Mouse (Mus musculus) forebrain, postnatal 0 days (tissue): Measurements from ENCODE around the gene Acat3. TPM values are rescaled to one million over a fixed set of nuclear protein-coding genes. Genes with fewer than 3 reads are reported as not detected.
"Not testable (repeated sequence)": the region's sequence is repeated elsewhere in the genome, so short reads cannot be mapped to it uniquely, and the experiment has no call there.

ENCODE experiments used
- ATAC-seq: fragments of 200-750 bp; cut with Nextera tagmentation; 2 replicates; pipeline ENCODE4 v1.8.0; 2017; ENCODE audit warnings: mild to moderate bottlenecking, moderate library complexity
- DNase-seq: peaks from one replicate; pipeline ENCODE4 v3.0.0-alpha.2; 2015
- H3K27ac ChIP-seq: fragments of 300-500 bp; sonication (generic); 2 replicates; pipeline ENCODE4 v1.5.1; 2014; ENCODE audit warnings: low read depth, mild to moderate bottlenecking, antibody characterized with exemption, low read length, moderate library complexity, mixed read lengths
- H3K27me3 ChIP-seq: fragments of 300-500 bp; sonication (generic); 2 replicates; pipeline ENCODE4 v1.6.1; 2014; ENCODE audit warnings: mild to moderate bottlenecking, low read length, mixed read lengths; ENCODE audit not compliant: insufficient read depth
- H3K36me3 ChIP-seq: fragments of 300-500 bp; sonication (generic); 2 replicates; pipeline ENCODE4 v1.6.1; 2014; ENCODE audit warnings: mild to moderate bottlenecking, moderate library complexity; ENCODE audit not compliant: insufficient read depth
- H3K4me1 ChIP-seq: fragments of 300-500 bp; sonication (generic); 2 replicates; pipeline ENCODE4 v1.6.1; 2014; ENCODE audit warnings: antibody characterized with exemption; ENCODE audit not compliant: insufficient read depth
- H3K4me2 ChIP-seq: fragments of 300-500 bp; sonication (generic); 2 replicates; pipeline ENCODE4 v1.6.1; 2014; ENCODE audit warnings: low read depth, mild to moderate bottlenecking, moderate library complexity
- H3K4me3 ChIP-seq: fragments of 300-500 bp; sonication (generic); 2 replicates; pipeline ENCODE4 v1.5.1; 2014; ENCODE audit warnings: low read depth, low read length, mixed read lengths
- H3K9ac ChIP-seq: fragments of 300-500 bp; sonication (generic); 2 replicates; pipeline ENCODE4 v1.6.1; 2014; ENCODE audit warnings: mild to moderate bottlenecking
- H3K9me3 ChIP-seq: fragments of 300-500 bp; sonication (generic); 2 replicates; pipeline ENCODE4 v1.6.1; 2016; ENCODE audit warnings: low read length
- CTCF ChIP-seq: sonication (generic); IDR thresholded peaks from 2 replicates; pipeline ENCODE4 v1.5.1; 2016; ENCODE audit warnings: antibody characterized with exemption, control low read depth, low read depth
- WGBS: fragments of 180-500 bp; shearing (Covaris S2); extraction: QIAGEN DNeasy Blood & Tissue Kit; methylation state at CpG from one replicate; pipeline ENCODE4 v1.1.7; 2014; 5-methylcytosine and 5-hydroxymethylcytosine counted together
- polyA plus RNA-seq: library from polyadenylated mRNA; unstranded; fragments of >200 nt; fragmentation: Nextera tagmentation; extraction: Ambion mirVana; gene quantifications from 2 replicates; pipeline ENCODE4 v1.2.1, GENCODE M21; 2015
- total RNA-seq: library from RNA; depleted of rRNA; stranded (reverse); fragments of >200 nt; gene quantifications from 2 replicates; pipeline ENCODE4 v1.2.3, GENCODE M21; 2014

Acat3 gene
- total and polyA plus RNA-seq, 2 experiments from 2014 or later, result 0.85 to 1.5 TPM

GRCm38 (mm10) chr17:12905810-12906209, 34.6 kb downstream of the Acat3 start:
- ATAC-seq (no peak), DNase-seq (no peak)
- H3K4me2 ChIP-seq, result no peak overlapping the region
- peaks cover 24% of the 10 kb centered on the region for H3K36me3 ChIP-seq
- H3K4me1 ChIP-seq, result no peaks in the 10 kb centered on the region
- WGBS, result 93% methylated on average over 4 of the region's 4 CpGs
- H3K9ac ChIP-seq, result no peak overlapping the region
- no peak overlapping the region for H3K4me3 ChIP-seq
- no peaks in the 10 kb centered on the region for H3K27me3 ChIP-seq
- no peak overlapping the region for H3K27ac ChIP-seq
- TF ChIP-seq CTCF, result no peak
- H3K9me3 ChIP-seq, result no peaks in the 10 kb centered on the region

- WGBS, result 57% methylated on average over 1 of the region's 1 CpGs
- no peak overlapping the region for H3K4me3 ChIP-seq
- no peak overlapping the region for H3K27ac ChIP-seq
- DNase-seq (no peak), ATAC-seq (no peak)
- H3K4me2 ChIP-seq, result no peak overlapping the region
- H3K9ac ChIP-seq, result no peak overlapping the region
- no peaks in the 10 kb centered on the region for H3K9me3 ChIP-seq
- TF ChIP-seq CTCF, result no peak
- H3K4me1 ChIP-seq, result no peaks in the 10 kb centered on the region
- peaks cover 17% of the 10 kb centered on the region for H3K36me3 ChIP-seq
- H3K27me3 ChIP-seq, result no peaks in the 10 kb centered on the region
Observed at GRCm38 (mm10) chr17:12904349-12904748, 36.1 kb downstream of the Acat3 start.

- Histone ChIP-seq H3K4me3 (no peak overlapping the region), H3K27ac (peak overlapping the region; percentile 30; the same call in 1 of the 2 replicates), H3K4me1 (no peaks in the 10 kb centered on the region), H3K9me3 (no peaks in the 10 kb centered on the region), H3K27me3 (no peaks in the 10 kb centered on the region), H3K36me3 (peaks cover 17% of the 10 kb centered on the region), H3K9ac (no peak overlapping the region), H3K4me2 (no peak overlapping the region)
- TF ChIP-seq CTCF, result no peak
- peak; percentile 10 for DNase-seq
- WGBS, result 9% methylated on average over 11 of the region's 12 CpGs
- no peak for ATAC-seq
Observed at GRCm38 (mm10) chr17:12903372-12904333, 36.7 kb downstream of the Acat3 start.

- no peak overlapping the region for H3K4me3 ChIP-seq
- ATAC-seq (no peak), DNase-seq (no peak)
- no peak overlapping the region for H3K27ac ChIP-seq
- H3K9me3 ChIP-seq, result no peaks in the 10 kb centered on the region
- 96% methylated on average over 6 of the region's 6 CpGs for WGBS
- no peak overlapping the region for H3K4me2 ChIP-seq
- no peaks in the 10 kb centered on the region for H3K4me1 ChIP-seq
- H3K9ac ChIP-seq, result no peak overlapping the region
- peaks cover 17% of the 10 kb centered on the region for H3K36me3 ChIP-seq
- no peak for TF ChIP-seq CTCF
- H3K27me3 ChIP-seq, result no peaks in the 10 kb centered on the region
Observed at GRCm38 (mm10) chr17:12902291-12902690, 38.1 kb downstream of the Acat3 start.

- H3K4me2 ChIP-seq, result peak overlapping the region; percentile 28; the same call in 1 of the 2 replicates
- 20% methylated on average over 2 of the region's 2 CpGs for WGBS
- H3K9ac ChIP-seq, H3K4me3 ChIP-seq, H3K27me3 ChIP-seq, H3K36me3 ChIP-seq, H3K9me3 ChIP-seq, H3K4me1 ChIP-seq: not testable (repeated sequence)
- peak overlapping the region; percentile 81 for H3K27ac ChIP-seq
- DNase-seq, result peak; percentile 49
- peak; percentile 49; the same call in 1 of the 2 replicates for ATAC-seq
Observed at GRCm38 (mm10) chr17:12898607-12899006, 41.8 kb downstream of the Acat3 start.

- no peak for TF ChIP-seq CTCF
- H3K36me3 ChIP-seq, result no peaks in the 10 kb centered on the region
- ATAC-seq, result peak; percentile 56
- H3K4me1 ChIP-seq, result no peaks in the 10 kb centered on the region
- WGBS, result 86% methylated on average over 5 of the region's 5 CpGs
- DNase-seq, result peak; percentile 36
- H3K9ac ChIP-seq, result no peak overlapping the region
- no peak overlapping the region for H3K4me3 ChIP-seq
- H3K27me3 ChIP-seq, result no peaks in the 10 kb centered on the region
- peak overlapping the region; percentile 51 for H3K27ac ChIP-seq
- H3K4me2 ChIP-seq, result no peak overlapping the region
- no peaks in the 10 kb centered on the region for H3K9me3 ChIP-seq
Observed at GRCm38 (mm10) chr17:12897674-12898073, 42.7 kb downstream of the Acat3 start.

GRCm38 (mm10) chr17:12892033-12892432, 48.4 kb downstream of the Acat3 start:
- WGBS, result 88% methylated on average over 9 of the region's 9 CpGs

More at GRCm38 (mm10) chr17:12892033-12892432, 48.4 kb downstream of the Acat3 start:
- Histone ChIP-seq H3K27me3 (no peaks in the 10 kb centered on the region), H3K27ac (no peak overlapping the region), H3K9me3 (no peaks in the 10 kb centered on the region), H3K4me3 (no peak overlapping the region), H3K9ac (no peak overlapping the region), H3K36me3 (peaks cover 10% of the 10 kb centered on the region; the same call in 1 of the 2 replicates), H3K4me1 (no peaks in the 10 kb centered on the region), H3K4me2 (no peak overlapping the region)
- no peak for TF ChIP-seq CTCF
- DNase-seq (no peak), ATAC-seq (no peak)
